Mouse (Mus musculus): ENCODE measurements around the gene Ephx4. TPM values are rescaled to one million over a fixed set of nuclear protein-coding genes. Genes with fewer than 3 reads are reported as not detected.
"Not testable (repeated sequence)": the region's sequence is repeated elsewhere in the genome, so short reads cannot be mapped to it uniquely, and the experiment has no call there.

Gene Ephx4
- polyA plus RNA-seq, 1 experiment from 2014 or later, result 1.4 TPM

DNA sequence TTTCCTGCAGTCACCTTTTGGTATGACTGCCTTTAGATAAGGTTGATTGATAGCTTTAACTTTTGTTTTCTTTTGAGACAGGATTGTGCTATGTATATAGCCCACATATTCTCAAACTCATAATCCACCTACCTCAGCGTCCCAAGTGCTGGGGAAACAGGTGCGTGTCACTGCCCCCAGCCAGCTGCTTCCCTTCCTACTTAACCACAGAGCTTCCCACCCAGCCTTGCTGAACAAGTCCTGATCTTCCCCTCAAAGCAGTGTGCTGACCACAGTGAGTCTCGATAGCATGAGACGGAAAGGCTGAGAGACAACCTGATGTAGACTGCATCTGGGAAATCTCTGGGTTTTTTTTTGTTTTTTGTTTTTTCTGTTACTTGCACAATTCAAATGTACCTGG lies 29.3 kb upstream of the Ephx4 start:
- no peak overlapping the region for H3K27ac ChIP-seq (ENCODE audit: low read length)
- H3K9ac ChIP-seq (replicated peaks; ENCODE audit: low read depth, low read length), result no peak overlapping the region
- no peak for ATAC-seq (ENCODE audit: insufficient number of reproducible peaks, insufficient read depth, low FRiP score, low read depth)
- WGBS, result 79% methylated on average over 4 of the region's 4 CpGs
- no peaks in the 10 kb centered on the region for H3K36me3 ChIP-seq (ENCODE audit: control insufficient read depth, insufficient read depth, low read length)
- no peaks in the 10 kb centered on the region for H3K9me3 ChIP-seq (ENCODE audit: control insufficient read depth, low read depth, low read length)
- no peak overlapping the region for H3K4me3 ChIP-seq (ENCODE audit: low read depth, low read length)
- no peaks in the 10 kb centered on the region for H3K27me3 ChIP-seq (ENCODE audit: control insufficient read depth, insufficient read depth, low read length)
- no peaks in the 10 kb centered on the region for H3K4me1 ChIP-seq (ENCODE audit: control insufficient read depth, insufficient read depth, low read length)
- no peak overlapping the region for H3K4me2 ChIP-seq (replicated peaks; ENCODE audit: low read depth, low read length)

DNA sequence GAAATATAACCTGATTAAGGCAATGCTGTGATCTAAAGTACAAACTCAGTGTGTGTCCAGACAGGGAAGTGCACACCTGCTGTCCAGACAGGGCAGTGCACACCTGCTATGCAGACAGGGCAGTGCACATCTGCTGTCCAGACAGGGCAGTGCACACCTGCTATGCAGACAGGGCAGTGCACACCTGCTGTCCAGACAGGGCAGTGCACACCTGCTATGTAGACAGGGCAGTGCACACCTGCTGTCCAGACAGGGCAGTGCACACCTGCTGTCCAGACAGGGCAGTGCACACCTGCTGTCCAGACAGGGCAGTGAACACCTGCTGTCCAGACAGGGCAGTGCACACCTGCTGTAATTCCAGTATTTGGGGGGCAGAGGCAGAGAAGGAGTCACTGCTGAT lies 16.1 kb upstream of the Ephx4 start:
- H3K9ac ChIP-seq (replicated peaks; ENCODE audit: low read depth, low read length), result not testable (repeated sequence)

DNA sequence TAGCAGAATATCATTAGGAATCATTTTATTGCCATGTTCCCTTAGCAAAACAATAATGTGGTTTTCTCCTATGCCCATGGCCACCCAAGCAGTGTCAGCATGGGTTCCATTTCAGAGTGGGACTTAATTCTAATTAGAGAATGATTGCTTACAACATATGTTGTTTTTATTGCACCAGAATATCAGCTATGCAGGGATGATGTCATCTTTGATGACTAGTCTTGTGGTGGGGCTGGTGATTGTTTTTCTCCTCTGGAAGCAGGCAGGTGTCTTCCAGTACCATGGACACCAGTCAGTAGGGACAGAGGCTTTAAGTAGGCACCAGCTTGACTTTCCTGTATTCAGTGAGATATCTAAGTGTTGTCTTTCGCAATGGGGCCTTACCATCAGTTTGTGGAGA lies 14.7 kb upstream of the Ephx4 start:
- no peak overlapping the region for H3K9ac ChIP-seq (replicated peaks; ENCODE audit: low read depth, low read length)
- no peak overlapping the region for H3K4me2 ChIP-seq (replicated peaks; ENCODE audit: low read depth, low read length)
- no peaks in the 10 kb centered on the region for H3K9me3 ChIP-seq (ENCODE audit: control insufficient read depth, low read depth, low read length)
- H3K27me3 ChIP-seq (ENCODE audit: control insufficient read depth, insufficient read depth, low read length), result no peaks in the 10 kb centered on the region
- no peak overlapping the region for H3K4me3 ChIP-seq (ENCODE audit: low read depth, low read length)
- 93% methylated on average over 1 of the region's 1 CpGs for WGBS
- ATAC-seq (ENCODE audit: insufficient number of reproducible peaks, insufficient read depth, low FRiP score, low read depth), result no peak
- no peaks in the 10 kb centered on the region for H3K36me3 ChIP-seq (ENCODE audit: control insufficient read depth, insufficient read depth, low read length)
- H3K27ac ChIP-seq (ENCODE audit: low read length), result no peak overlapping the region
- no peaks in the 10 kb centered on the region for H3K4me1 ChIP-seq (ENCODE audit: control insufficient read depth, insufficient read depth, low read length)

More for the DNA sequence above, 16.1 kb upstream of the Ephx4 start:
- not testable (repeated sequence) for H3K9me3 ChIP-seq (ENCODE audit: control insufficient read depth, low read depth, low read length); H3K4me2 ChIP-seq (replicated peaks; ENCODE audit: low read depth, low read length); H3K4me1 ChIP-seq (ENCODE audit: control insufficient read depth, insufficient read depth, low read length); H3K36me3 ChIP-seq (ENCODE audit: control insufficient read depth, insufficient read depth, low read length); H3K27me3 ChIP-seq (ENCODE audit: control insufficient read depth, insufficient read depth, low read length); ATAC-seq (ENCODE audit: insufficient number of reproducible peaks, insufficient read depth, low FRiP score, low read depth); H3K4me3 ChIP-seq (ENCODE audit: low read depth, low read length); H3K27ac ChIP-seq (ENCODE audit: low read length)

DNA sequence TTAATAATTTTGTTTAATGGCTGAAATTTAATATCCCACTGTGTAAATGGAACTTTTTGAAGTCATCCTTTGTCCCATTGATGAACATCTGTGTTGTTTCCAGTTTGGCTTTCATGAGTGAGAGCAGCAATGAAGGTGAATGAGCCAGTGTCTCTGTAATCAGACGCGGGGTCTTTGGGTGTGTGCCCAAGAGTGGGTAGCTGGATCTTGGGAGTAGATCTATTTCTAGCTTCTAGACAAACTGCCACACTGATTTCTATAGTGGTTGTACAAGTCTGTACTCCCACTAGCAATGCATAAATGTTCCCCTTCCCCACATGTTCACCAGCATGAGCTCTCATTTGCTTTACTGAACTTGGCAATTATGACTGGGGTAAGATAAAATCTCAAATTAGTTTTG lies 13.2 kb upstream of the Ephx4 start:
- Histone ChIP-seq H3K9ac (replicated peaks; ENCODE audit: low read depth, low read length) (no peak overlapping the region), H3K9me3 (ENCODE audit: control insufficient read depth, low read depth, low read length) (no peaks in the 10 kb centered on the region), H3K4me1 (ENCODE audit: control insufficient read depth, insufficient read depth, low read length) (no peaks in the 10 kb centered on the region), H3K27me3 (ENCODE audit: control insufficient read depth, insufficient read depth, low read length) (no peaks in the 10 kb centered on the region), H3K4me2 (replicated peaks; ENCODE audit: low read depth, low read length) (no peak overlapping the region), H3K27ac (ENCODE audit: low read length) (no peak overlapping the region), H3K36me3 (ENCODE audit: control insufficient read depth, insufficient read depth, low read length) (no peaks in the 10 kb centered on the region), H3K4me3 (ENCODE audit: low read depth, low read length) (no peak overlapping the region)
- WGBS, result 95% methylated on average over 2 of the region's 2 CpGs
- no peak for ATAC-seq (ENCODE audit: insufficient number of reproducible peaks, insufficient read depth, low FRiP score, low read depth)

DNA sequence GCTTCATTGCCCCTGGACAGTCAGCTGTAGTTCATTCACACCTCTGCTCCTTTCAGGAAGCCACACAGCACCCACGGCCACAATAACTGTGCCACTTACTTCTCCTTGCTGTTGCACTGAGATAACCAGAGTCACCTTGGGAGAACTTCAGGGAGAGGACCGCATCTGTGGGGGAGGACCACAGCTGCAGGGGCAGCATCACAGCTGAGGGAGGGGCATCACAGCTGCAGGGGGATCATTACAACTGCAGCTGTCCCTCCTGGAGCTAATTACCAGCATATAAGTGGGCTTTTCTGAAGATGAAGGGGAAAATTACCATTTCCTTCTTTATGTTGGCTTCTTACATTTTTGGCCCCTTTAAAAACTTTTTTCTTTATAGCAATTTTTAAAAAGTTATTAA lies 8.1 kb upstream of the Ephx4 start:
- H3K27me3 ChIP-seq (ENCODE audit: control insufficient read depth, insufficient read depth, low read length), result no peaks in the 10 kb centered on the region
- no peak overlapping the region for H3K27ac ChIP-seq (ENCODE audit: low read length)
- no peaks in the 10 kb centered on the region for H3K36me3 ChIP-seq (ENCODE audit: control insufficient read depth, insufficient read depth, low read length)
- H3K9ac ChIP-seq (replicated peaks; ENCODE audit: low read depth, low read length), result no peak overlapping the region
- no peaks in the 10 kb centered on the region for H3K4me1 ChIP-seq (ENCODE audit: control insufficient read depth, insufficient read depth, low read length)
- H3K9me3 ChIP-seq (ENCODE audit: control insufficient read depth, low read depth, low read length), result no peaks in the 10 kb centered on the region
- H3K4me2 ChIP-seq (replicated peaks; ENCODE audit: low read depth, low read length), result no peak overlapping the region
- no peak overlapping the region for H3K4me3 ChIP-seq (ENCODE audit: low read depth, low read length)
- 72% methylated on average over 2 of the region's 2 CpGs for WGBS
- no peak for ATAC-seq (ENCODE audit: insufficient number of reproducible peaks, insufficient read depth, low FRiP score, low read depth)

DNA sequence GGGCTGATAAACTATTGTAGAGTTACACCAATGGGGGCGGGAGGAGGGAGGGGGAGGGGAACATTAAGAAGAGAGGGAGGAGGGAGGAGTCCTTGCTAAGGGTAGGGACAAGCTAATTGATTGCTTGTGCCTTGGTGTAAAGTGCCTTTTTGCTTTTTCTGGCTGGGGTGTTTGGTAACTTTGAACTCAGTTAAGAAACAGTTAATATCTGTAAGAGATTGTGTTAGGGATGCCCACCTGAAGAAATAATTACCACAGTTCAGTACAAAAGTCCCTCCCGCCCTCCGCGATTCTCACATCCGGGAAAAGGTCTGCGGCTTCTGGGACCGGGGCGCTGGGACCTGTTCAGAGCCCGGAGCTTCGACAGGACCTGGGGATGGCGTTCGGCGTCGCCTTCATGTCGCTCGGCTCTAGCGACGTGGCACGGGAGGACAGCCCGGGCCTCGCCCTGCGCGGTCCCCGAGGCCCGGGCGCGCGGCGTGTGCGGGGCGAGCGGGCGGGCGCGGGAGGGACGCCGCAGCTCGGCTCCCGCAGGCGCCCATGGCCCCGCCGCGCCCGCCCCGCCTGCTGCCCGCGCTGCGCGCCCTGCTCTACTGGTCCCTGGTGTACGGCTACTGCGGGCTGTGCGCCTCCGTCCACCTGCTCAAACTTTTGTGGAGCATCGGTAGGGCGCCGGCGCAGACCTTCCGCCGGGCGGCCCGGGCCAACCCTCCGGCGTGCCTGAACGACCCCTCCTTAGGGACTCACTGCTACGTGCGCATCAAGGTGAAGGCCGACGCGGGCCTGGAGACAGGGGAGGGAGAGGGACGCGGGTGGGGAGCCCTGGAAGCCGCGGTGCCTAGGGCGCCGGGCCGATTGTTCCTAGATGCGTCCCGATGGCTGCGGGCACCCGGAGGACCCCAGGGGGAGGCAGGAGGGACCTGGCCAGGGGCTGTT lies 743 bp downstream of the Ephx4 start:
- Histone ChIP-seq H3K27me3 (ENCODE audit: control insufficient read depth, insufficient read depth, low read length) (0 out of 2 replicates have a peak, but pooled peaks cover 12% of the 10 kb centered on the region), H3K9me3 (ENCODE audit: control insufficient read depth, low read depth, low read length) (no peaks in the 10 kb centered on the region), H3K4me2 (replicated peaks; ENCODE audit: low read depth, low read length) (peak overlapping the region; percentile 98), H3K4me1 (ENCODE audit: control insufficient read depth, insufficient read depth, low read length) (no peaks in the 10 kb centered on the region), H3K36me3 (ENCODE audit: control insufficient read depth, insufficient read depth, low read length) (no peaks in the 10 kb centered on the region), H3K9ac (replicated peaks; ENCODE audit: low read depth, low read length) (peak overlapping the region; percentile 32), H3K27ac (ENCODE audit: low read length) (no peak overlapping the region), H3K4me3 (ENCODE audit: low read depth, low read length) (peak overlapping the region; percentile 46)
- peak; percentile 66 for ATAC-seq (ENCODE audit: insufficient number of reproducible peaks, insufficient read depth, low FRiP score, low read depth)
- WGBS, result under 1% methylated on average over 71 of the region's 80 CpGs

DNA sequence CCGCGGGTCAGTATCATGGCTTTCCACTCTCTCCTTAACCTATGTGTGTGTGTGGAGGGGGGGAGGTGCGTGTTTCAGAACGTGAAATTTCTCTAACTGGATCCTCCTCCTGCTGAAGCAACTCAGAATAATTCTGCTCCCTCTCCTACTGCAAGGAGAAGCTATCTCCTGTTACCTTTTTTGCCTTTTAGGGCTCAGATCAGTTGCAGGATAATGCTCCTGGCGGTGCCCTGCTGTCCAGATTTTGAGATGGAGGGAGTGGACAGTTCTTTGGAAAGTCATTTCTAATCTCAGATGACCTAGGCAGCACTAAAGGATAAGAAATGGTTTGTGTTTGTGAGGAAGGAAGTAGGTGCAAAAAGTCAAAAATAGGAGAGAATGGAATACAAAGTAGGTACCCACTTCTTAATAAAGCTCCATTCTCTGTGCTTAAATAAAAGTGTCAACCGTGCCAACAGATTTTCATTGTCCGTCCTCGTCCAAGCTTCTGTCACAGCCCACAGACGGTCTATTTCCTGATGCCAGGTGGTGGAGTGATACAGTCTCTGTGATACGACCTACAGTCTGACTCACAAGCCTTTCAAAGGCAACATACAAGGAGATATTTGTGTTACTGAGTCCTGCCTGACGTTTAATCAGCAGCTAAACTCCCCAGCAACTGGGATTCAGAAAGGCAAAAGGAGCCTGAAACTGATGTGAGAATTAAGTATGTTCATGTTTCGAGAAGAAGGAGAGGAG lies 1.6 kb downstream of the Ephx4 start:
- Histone ChIP-seq H3K36me3 (ENCODE audit: control insufficient read depth, insufficient read depth, low read length) (no peaks in the 10 kb centered on the region), H3K4me3 (ENCODE audit: low read depth, low read length) (peak overlapping the region; percentile 46), H3K27me3 (ENCODE audit: control insufficient read depth, insufficient read depth, low read length) (0 out of 2 replicates have a peak, but pooled peaks cover 12% of the 10 kb centered on the region), H3K9ac (replicated peaks; ENCODE audit: low read depth, low read length) (no peak overlapping the region; the same call in 1 of the 2 replicates), H3K9me3 (ENCODE audit: control insufficient read depth, low read depth, low read length) (no peaks in the 10 kb centered on the region), H3K4me2 (replicated peaks; ENCODE audit: low read depth, low read length) (peak overlapping the region; percentile 98), H3K27ac (ENCODE audit: low read length) (no peak overlapping the region), H3K4me1 (ENCODE audit: control insufficient read depth, insufficient read depth, low read length) (no peaks in the 10 kb centered on the region)
- 35% methylated on average over 12 of the region's 12 CpGs for WGBS
- no peak for ATAC-seq (ENCODE audit: insufficient number of reproducible peaks, insufficient read depth, low FRiP score, low read depth)

DNA sequence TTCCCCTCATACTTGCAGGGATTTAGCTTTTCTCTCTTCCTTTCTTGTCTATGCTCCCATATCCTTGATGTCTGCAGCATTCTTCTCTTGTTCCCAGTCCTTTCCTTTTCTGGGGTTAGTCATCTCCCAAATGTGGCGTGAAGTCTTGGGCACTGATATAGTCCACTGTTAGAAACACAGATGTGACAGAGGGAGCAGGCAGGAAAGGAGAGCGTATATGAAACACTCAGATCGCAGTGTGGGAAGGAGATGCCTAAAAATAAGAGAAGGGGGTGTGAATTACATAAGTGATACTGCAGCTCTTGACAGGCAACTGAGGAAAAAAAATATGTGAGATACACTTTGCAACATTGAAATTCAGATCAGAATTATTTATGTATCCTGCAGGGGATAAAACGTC lies 2.8 kb downstream of the Ephx4 start:
- ATAC-seq (ENCODE audit: insufficient number of reproducible peaks, insufficient read depth, low FRiP score, low read depth), result no peak
- Histone ChIP-seq H3K4me1 (ENCODE audit: control insufficient read depth, insufficient read depth, low read length) (no peaks in the 10 kb centered on the region), H3K27ac (ENCODE audit: low read length) (no peak overlapping the region), H3K9me3 (ENCODE audit: control insufficient read depth, low read depth, low read length) (no peaks in the 10 kb centered on the region), H3K9ac (replicated peaks; ENCODE audit: low read depth, low read length) (no peak overlapping the region), H3K4me2 (replicated peaks; ENCODE audit: low read depth, low read length) (no peak overlapping the region), H3K36me3 (ENCODE audit: control insufficient read depth, insufficient read depth, low read length) (no peaks in the 10 kb centered on the region), H3K4me3 (ENCODE audit: low read depth, low read length) (no peak overlapping the region), H3K27me3 (ENCODE audit: control insufficient read depth, insufficient read depth, low read length) (0 out of 2 replicates have a peak, but pooled peaks cover 12% of the 10 kb centered on the region)
- 86% methylated on average over 4 of the region's 4 CpGs for WGBS

Data from stomach, embryonic 14.5 days (tissue).